Mouse (Mus musculus): ENCODE data around the gene Zfp385b.

DNA sequence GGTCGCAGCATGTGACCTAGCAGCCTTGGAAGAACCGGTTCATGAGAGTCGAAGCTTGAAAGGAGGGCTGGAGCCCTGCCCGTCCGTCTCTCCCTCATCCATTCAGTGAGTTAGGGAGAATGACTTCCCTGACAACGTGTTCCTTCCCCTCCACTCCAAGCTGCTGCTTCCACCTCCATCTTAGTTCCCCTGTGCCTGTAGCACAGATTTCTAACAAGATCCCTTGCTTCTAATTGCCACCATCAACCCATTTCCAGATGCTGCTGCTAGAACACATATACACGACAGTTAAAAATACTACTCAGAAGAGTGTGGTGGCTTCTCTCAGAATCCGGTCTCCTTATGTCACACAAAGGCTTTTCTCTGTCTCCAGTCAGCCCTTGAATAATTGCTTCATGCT, 266.8 kb downstream of the Zfp385b start:
- TF ChIP-seq CTCF (IDR thresholded peaks at IDR 0.05; ENCODE audit: borderline replicate concordance, insufficient read depth, low read length) = no peak
- TF ChIP-seq POLR2A (IDR thresholded peaks at IDR 0.05; ENCODE audit: low read depth, low read length) = no peak

All from embryonic fibroblast, embryonic 13.5 days (primary cell).